Mouse (Mus musculus) retina, adult 2 months (tissue): ENCODE data around the gene Npdc1.

Experiments used
- DNase-seq: peaks from one replicate; pipeline ENCODE4 v3.0.0-alpha.2; 2012; ENCODE audit warnings: low read depth, low spot score

Gene Npdc1

DNA sequence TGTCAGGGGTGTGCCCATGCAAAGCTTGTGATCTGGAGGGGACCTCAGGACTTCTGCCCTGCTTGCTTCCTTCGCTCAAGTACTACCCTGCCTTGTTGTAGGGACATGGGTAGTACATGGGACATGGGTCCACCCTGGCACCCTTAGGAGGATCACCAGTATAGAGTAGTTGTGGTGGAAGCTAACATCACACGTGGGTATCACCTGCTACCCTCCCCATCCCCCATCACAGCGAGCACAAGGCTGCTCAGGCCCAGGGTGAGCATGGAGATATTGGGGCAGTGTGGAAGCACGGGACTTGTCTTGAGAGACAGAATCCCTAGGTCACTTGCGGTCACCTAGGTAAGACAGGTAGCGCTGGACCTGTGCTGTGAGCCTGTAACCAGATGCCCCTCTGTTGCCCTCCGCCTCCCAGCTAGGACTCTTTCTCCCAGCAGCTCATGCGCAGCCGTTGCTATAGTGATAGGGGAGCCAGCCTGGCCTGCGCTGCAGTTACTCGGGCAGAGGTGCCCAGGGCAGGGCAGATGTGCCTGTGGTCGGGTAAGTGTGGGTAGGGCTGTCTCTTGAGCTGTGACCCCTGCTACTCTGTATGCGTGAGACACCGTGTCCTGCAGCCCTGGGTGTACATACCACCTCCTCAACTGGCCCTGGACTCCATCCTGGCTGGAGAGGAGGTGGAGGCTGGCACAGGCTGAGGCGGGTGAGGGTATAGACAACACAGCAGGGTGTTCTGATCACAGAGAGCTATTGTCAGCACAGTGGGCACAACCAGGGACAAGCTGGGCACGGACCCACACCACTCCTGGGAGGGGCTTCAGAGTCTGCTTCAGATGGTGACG lies 31.5 kb downstream of the Npdc1 start:
- no peak for DNase-seq

DNA sequence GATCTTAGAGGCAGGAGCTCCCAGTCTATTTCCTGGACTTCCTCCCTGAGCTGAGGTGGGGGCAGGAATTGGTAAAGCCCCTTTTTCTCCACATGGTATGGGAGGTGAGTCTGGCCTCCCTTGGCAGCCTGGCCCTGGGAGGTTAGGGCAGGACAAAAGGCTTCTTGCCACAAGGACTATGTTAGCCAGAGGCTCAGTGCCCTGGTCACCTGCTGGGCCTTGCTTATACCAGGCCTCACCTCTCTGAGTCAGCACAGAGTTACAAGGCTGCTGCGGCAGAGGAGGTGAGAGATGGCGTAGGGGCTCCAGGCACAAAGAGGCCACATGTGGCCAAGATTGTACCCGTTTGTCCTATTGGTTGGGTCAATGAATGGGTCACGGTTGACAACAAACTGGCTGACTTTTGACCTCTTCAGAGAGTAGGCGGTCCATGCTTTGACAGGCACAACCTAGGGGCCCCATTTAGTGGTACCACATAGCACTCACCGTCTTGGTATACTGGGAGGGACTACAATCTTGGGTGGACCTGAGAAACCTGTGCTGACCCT lies 32.2 kb downstream of the Npdc1 start:
- no peak for DNase-seq

DNA sequence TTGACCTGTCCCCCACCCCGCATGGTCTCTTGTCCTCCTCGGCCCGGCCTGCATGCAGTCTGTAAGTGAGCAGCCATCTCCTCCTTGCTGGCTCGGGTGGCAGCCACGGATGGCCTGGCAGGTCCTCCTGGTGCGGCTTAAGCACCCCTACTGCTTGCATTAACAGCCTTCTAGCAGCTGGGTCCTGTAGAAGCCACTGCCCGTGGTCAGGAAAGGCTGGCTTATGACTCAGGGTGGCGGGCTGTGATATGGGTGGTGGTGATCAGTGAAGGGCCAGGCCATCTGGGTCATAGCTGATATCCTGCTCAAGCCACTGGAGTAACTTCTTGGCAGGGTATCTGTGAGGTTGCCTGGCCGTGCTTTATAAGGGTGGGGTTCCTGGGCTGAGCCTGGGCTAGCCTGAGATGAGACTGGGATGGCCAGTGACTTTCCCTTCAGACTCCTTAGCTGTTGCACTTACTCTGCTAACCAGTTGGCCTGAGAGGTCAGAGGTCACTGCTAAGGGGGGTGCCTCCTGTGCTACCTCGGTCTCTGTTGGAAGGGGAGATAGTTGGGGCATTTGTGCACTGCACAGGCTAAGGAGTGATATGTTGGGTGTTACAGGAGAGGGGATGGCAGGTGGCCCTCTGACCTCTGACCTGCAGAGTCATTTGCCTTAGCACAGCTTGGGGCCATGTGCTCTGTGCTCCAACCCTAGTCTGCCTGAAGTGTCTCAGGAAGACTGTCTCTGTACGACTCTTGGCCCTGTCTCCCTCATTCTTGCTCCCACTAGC lies 33.4 kb downstream of the Npdc1 start:
- no peak for DNase-seq

DNA sequence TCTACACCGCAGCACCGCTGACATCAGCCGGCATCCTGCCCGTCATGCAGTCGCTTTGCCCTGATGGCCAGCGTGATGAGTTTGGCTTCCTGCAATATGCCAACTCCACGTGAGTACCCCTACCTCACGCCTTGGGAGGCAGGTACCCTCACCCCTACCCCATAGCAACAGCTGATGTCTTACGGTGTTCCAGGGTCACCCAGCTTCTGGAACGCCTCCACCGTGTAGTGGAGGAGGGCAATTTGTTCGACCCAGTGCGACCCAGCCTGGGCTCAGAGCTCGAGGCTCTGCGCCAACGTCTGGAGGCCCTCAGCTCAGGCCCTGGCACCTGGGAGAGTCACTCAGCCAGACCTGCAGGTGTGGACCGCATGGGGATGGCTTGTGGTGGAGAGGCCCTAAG lies 34.0 kb downstream of the Npdc1 start:
- DNase-seq: no peak

DNA sequence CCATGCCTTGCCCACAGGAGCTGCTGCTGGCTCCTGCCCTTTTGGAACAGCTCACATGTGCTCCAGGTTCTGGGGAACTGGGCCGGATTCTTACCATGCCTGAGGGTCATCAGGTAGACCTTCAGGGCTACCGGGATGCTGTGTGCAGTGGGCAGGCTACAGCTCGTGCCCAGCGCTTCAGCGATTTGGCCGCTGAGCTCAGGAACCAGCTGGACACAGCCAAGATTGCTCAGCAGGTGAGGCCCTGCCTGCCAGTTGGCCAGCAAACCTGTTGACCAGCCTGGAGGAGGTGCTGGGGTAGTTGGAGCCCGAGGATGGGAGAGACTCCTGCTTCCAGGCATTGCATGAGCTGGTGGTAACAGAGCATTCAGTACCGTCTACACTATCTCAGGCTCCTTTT lies 35.1 kb downstream of the Npdc1 start:
- DNase-seq: no peak

DNA sequence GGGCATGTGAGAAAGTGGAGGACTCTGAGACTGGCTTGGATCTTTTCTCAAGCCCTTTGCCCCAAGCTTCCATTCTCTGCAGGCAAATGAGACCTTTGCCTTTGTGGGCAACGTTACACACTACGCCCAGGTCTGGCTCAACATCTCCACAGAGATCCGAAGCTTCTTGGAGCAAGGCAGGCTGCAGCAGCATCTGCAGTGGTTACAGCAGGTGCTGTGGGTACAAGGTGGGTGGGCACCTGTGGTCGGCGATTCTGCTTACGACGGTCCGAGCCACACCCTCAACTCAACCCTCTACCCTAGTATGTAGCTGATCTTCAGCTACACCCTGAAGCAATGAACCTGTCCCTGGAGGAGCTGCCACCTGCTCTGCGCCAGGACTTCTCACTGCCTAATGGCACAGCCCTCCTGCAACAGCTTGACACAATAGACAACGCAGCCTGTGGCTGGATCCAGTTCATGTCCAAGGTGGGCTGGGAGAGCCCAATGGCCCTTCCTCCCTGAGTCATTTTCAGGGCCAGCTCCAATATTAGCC lies 37.2 kb downstream of the Npdc1 start:
- DNase-seq: no peak

DNA sequence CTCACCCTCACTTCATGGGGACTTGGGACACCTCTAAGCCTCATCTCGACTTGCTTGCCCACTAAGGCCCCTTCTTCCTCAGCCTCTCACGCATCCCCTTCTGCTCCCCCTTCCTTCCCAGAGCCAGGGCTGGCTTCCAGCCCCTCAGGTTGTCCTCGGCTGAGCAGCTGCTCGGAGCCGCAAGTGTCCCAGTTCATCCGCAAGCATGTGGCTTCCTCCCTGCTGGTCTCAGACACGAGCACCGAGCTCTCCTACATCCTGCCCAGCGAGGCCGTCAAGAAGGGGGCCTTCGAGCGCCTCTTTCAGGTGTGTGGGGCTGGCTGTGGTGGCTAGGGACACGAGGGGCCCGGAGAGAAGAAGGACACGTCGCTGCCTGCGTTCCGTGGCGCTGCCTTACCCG lies 41.9 kb downstream of the Npdc1 start:
- DNase-seq: no peak

DNA sequence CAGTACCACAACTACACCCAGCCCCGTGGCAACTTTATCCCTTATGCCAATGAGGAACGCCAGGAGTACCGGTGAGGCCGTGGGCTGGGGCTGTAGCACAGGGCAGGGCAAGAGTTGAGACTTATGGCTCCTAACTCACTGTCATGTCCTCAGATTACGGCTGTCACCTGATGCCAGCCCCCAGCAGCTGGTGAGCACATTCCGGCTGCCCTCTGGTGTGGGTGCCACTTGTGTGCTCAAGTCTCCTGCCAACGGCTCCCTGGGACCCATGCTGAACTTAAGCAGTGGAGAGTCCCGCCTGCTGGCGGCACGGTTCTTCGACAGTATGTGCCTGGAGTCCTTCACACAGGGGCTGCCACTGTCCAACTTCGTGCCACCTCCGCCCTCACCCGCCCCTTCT lies 43.5 kb downstream of the Npdc1 start:
- no peak for DNase-seq

DNA sequence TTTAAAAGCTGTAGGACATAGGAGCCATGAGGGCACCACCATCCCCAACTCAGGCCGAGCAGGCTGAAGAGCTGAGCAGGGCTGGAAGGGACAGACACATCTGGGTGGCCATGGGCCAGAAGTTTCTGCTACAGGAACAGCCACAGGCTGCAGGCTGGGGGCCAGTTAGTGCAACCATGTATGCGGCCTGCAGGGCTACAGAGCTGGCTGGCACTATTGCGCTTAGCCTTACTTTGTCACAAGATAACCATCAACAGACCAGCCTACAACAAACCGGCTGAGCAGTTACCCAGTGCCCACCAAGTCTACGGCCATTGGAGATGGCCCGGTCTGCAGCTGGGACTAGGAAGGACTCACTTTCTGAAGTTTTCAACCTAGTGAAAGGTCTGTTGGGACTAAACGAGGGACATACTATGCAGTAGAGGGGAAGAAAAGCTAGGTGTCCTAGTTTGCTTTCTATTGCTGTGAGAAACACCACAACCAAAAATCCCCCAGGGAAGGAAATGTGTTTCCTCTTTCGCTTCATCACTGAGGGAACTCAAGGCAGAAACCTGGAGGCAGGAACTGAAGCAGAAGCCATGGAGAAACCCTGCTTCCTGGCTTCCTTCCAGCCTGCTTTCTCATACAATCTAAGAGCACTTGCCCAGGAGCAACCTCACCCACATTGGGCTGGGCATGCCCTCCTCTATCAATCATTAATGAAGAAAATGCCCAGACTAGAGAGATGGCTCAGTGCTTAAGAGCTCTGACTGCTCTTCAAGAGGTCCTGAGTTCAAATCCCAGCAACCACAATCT lies 51.9 kb downstream of the Npdc1 start:
- DNase-seq: no peak

DNA sequence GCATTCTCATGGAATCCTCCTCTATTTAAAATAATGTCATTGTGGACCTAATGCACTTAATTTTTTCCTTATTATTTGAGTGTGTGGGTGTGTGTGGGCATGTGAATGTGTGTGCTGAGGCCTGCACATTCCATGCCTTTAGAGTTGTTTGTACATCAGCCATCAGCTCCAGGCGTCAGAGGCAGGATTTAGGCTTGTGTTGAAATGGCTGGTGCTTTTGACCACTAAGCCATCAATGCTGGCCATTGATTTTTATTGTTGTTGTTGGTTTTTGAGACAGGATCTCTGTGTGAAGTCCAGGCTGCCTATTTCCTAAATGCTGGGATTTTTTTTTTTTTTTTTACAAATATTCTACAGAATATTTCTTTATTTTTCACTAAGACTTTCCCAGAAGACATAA lies 53.8 kb downstream of the Npdc1 start:
- no peak for DNase-seq

DNA sequence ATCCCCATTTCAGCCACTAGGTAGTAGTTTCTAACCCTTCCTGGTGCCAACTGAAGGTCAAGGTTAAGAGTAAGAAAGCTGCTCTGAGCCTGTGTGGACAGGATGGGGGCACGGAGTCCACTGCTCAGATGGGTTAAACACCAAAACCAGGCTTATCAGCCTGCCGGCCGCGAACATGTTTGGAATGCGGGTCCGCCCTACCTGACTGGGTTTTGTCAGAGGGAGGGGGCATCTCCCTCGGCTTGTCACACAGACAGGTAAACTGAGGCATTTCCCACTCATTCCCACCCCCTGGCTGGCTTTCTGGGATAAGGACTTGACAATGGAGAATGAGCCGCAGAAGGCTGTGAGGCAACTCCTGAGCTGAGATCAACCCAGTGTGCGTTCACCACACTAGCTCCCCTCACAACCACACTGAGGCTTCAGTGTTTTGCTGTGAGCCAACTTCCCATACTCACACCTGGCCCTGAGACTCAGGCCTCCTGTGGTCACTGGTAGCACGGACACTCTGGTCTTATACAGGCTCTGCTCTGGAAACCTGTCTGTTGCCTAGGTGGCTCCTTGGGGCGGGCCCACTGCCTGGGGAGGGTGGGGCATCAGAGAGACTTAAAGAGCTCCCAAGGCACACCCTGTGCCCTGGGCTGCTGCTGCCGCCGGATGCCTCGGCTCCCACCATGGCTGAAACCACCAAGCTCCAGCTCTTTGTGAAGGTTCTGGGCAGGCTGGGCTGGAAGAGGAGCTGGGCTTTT lies 57.2 kb downstream of the Npdc1 start, which contains the start of gene Clic3:
Gene Clic3 (plus strand): TSS at position 634 of the 749 bp plus-strand sequence.
- no peak for DNase-seq

DNA sequence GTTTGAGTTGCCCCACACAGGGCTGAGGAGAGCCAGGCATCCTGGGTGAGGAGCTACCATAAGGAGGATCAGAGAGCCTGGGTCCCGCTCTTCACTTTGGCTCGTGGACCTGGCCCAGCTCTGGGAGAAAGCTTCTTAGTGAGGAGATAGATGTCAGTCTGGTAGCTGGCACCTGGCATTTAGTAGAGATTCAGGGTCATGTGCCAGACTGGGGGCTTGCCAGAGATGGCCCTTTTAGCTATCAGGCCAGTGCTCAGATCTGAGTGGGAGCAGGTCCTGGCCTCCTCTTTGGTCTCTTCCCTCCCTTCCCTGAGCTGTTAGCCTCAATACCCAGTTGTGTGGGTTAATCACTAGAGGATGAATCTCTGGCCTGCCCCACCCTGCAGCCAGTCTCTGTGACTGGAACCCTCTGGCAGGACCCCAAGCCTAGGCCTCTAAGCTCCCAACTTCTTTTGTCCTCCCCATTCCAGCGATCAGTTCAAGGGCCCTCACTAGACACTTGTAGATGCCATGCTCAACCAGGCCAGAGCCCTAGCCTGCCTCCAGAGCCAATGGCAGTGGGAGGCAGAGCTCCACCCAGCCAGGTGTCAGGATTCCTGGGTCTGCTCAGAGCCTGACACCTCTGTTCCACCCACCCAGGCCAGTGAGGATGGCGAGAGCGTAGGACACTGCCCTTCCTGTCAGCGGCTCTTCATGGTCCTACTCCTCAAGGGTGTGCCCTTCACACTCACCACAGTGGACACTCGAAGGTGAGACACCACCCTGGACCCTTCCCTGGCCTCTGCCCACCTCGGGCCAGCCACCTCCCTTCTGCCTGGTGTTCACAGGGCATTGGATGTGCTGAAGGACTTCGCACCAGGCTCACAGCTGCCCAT lies 58.1 kb downstream of the Npdc1 start:
- DNase-seq: no peak

DNA sequence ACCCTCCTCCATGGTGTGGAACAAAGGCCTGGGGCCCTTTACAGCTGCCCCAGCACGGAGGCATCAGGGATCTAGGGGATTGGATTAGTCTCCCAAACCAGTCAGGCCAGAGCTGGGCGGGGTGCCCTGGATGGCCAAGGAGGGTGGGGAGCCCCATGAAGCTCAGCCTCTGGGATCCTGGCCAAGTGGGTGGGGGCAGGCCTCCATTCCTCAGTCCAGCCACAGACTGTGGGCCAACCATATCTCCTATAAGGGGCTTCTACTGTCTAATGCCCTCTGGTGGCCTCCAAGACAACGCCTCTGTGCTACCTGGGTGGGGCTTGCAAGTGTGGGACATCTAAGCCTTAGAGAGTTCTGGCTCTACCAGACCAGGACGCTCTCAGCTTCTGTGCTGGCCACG lies 59.8 kb downstream of the Npdc1 start:
- DNase-seq: no peak
